Mouse (Mus musculus) stomach, embryonic 15.5 days (tissue): ENCODE measurements at regions not wholly inside any gene's neighbourhood (a gene's known extent, or its start where the extent isn't known, plus 50 kb on each side); places are given as distances from the start of the nearest gene placed in this dataset.

Source experiments
- ATAC-seq: fragments of 200-750 bp; cut with Nextera tagmentation; 2 replicates; pipeline ENCODE4 v1.8.0; 2017; ENCODE audit warnings: low read depth, moderate number of reproducible peaks, moderate TSS enrichment; ENCODE audit not compliant: insufficient read depth, low FRiP score
- H3K27ac ChIP-seq: fragments of 300-500 bp; sonication (generic); 2 replicates; pipeline ENCODE4 v1.5.1; 2015; ENCODE audit warnings: mild to moderate bottlenecking, inconsistent platforms
- H3K27me3 ChIP-seq: fragments of 300-500 bp; sonication (generic); replicated peaks from 2 replicates; pipeline ENCODE4 v1.6.1; 2015; ENCODE audit warnings: inconsistent platforms
- H3K36me3 ChIP-seq: fragments of 300-500 bp; sonication (generic); 2 replicates; pipeline ENCODE4 v1.6.1; 2015; ENCODE audit warnings: inconsistent platforms
- H3K4me1 ChIP-seq: fragments of 300-500 bp; sonication (generic); 2 replicates; pipeline ENCODE4 v1.6.1; 2015; ENCODE audit warnings: inconsistent platforms
- H3K4me2 ChIP-seq: fragments of 300-500 bp; sonication (generic); 2 replicates; pipeline ENCODE4 v1.6.1; 2015; ENCODE audit warnings: mild to moderate bottlenecking, inconsistent platforms
- H3K4me3 ChIP-seq: fragments of 300-500 bp; sonication (generic); replicated peaks from 2 replicates; pipeline ENCODE4 v1.5.1; 2015; ENCODE audit warnings: inconsistent platforms
- H3K9ac ChIP-seq: fragments of 300-500 bp; sonication (generic); 2 replicates; pipeline ENCODE4 v1.6.1; 2015; ENCODE audit warnings: inconsistent platforms
- H3K9me3 ChIP-seq: fragments of 300-500 bp; sonication (generic); 2 replicates; pipeline ENCODE4 v1.6.1; 2016; ENCODE audit warnings: inconsistent platforms
- WGBS: fragments of 180-500 bp; shearing (Covaris S2); methylation state at CpG from one replicate; pipeline ENCODE4 v1.1.7; 2015; 5-methylcytosine and 5-hydroxymethylcytosine counted together

GRCm38 (mm10) chr2:74930702-74931101, 105.1 kb downstream of the Mtx2 start:
- WGBS: 55% methylated on average over 3 of the region's 3 CpGs
- H3K27ac ChIP-seq: no peak overlapping the region
- ATAC-seq: no peak
- H3K27me3 ChIP-seq: no peaks in the 10 kb centered on the region
- H3K36me3 ChIP-seq: no peaks in the 10 kb centered on the region
- H3K4me1 ChIP-seq: no peaks in the 10 kb centered on the region
- H3K9me3 ChIP-seq: no peaks in the 10 kb centered on the region
- H3K4me2 ChIP-seq: no peak overlapping the region
- H3K9ac ChIP-seq: no peak overlapping the region
- no peak overlapping the region for H3K4me3 ChIP-seq

- no peak overlapping the region for H3K9ac ChIP-seq
- no peak overlapping the region for H3K27ac ChIP-seq
- no peaks in the 10 kb centered on the region for H3K9me3 ChIP-seq
- WGBS: 31% methylated on average over 8 of the region's 8 CpGs
- no peaks in the 10 kb centered on the region for H3K36me3 ChIP-seq
- no peak for ATAC-seq
- H3K4me2 ChIP-seq: no peak overlapping the region
- no peaks in the 10 kb centered on the region for H3K4me1 ChIP-seq
- H3K4me3 ChIP-seq: no peak overlapping the region
- H3K27me3 ChIP-seq: no peaks in the 10 kb centered on the region
These were observed 107.6 kb downstream of the Mtx2 start for GRCm38 (mm10) chr2:74933190-74933589.

GRCm38 (mm10) chr2:74933771-74934170, 108.2 kb downstream of the Mtx2 start:
- no peak overlapping the region for H3K4me2 ChIP-seq
- no peaks in the 10 kb centered on the region for H3K4me1 ChIP-seq
- no peaks in the 10 kb centered on the region for H3K9me3 ChIP-seq
- no peaks in the 10 kb centered on the region for H3K27me3 ChIP-seq
- H3K36me3 ChIP-seq: no peaks in the 10 kb centered on the region
- H3K4me3 ChIP-seq: no peak overlapping the region
- H3K27ac ChIP-seq: no peak overlapping the region
- ATAC-seq: no peak
- no peak overlapping the region for H3K9ac ChIP-seq
- 90% methylated on average over 1 of the region's 1 CpGs for WGBS

- no peak for ATAC-seq
- Histone ChIP-seq H3K4me1 (no peaks in the 10 kb centered on the region), H3K4me2 (no peak overlapping the region), H3K9me3 (no peaks in the 10 kb centered on the region), H3K27ac (no peak overlapping the region), H3K9ac (no peak overlapping the region), H3K36me3 (no peaks in the 10 kb centered on the region), H3K4me3 (no peak overlapping the region), H3K27me3 (no peaks in the 10 kb centered on the region)
- 40% methylated on average over 9 of the region's 9 CpGs for WGBS
These were observed 113.1 kb downstream of the Mtx2 start for GRCm38 (mm10) chr2:74938711-74939110.

GRCm38 (mm10) chr2:74941966-74942365, 116.4 kb downstream of the Mtx2 start:
- H3K36me3 ChIP-seq: no peaks in the 10 kb centered on the region
- no peaks in the 10 kb centered on the region for H3K4me1 ChIP-seq
- H3K4me2 ChIP-seq: no peak overlapping the region
- 92% methylated on average over 10 of the region's 10 CpGs for WGBS
- H3K9ac ChIP-seq: no peak overlapping the region
- H3K27ac ChIP-seq: no peak overlapping the region
- H3K4me3 ChIP-seq: no peak overlapping the region
- no peak for ATAC-seq
- no peaks in the 10 kb centered on the region for H3K9me3 ChIP-seq
- H3K27me3 ChIP-seq: no peaks in the 10 kb centered on the region

GRCm38 (mm10) chr2:74942611-74943198, 117.1 kb downstream of the Mtx2 start:
- Histone ChIP-seq H3K36me3 (no peaks in the 10 kb centered on the region), H3K4me3 (no peak overlapping the region), H3K4me1 (no peaks in the 10 kb centered on the region), H3K4me2 (no peak overlapping the region), H3K9me3 (no peaks in the 10 kb centered on the region), H3K27ac (no peak overlapping the region), H3K9ac (no peak overlapping the region), H3K27me3 (no peaks in the 10 kb centered on the region)
- no peak for ATAC-seq
- 36% methylated on average over 6 of the region's 6 CpGs for WGBS

GRCm38 (mm10) chr2:74945185-74945749, 119.7 kb downstream of the Mtx2 start:
- Histone ChIP-seq H3K27me3 (no peaks in the 10 kb centered on the region), H3K9me3 (no peaks in the 10 kb centered on the region), H3K4me2 (no peak overlapping the region), H3K9ac (no peak overlapping the region), H3K27ac (no peak overlapping the region), H3K36me3 (no peaks in the 10 kb centered on the region), H3K4me3 (no peak overlapping the region), H3K4me1 (no peaks in the 10 kb centered on the region)
- ATAC-seq: no peak
- WGBS: 62% methylated on average over 7 of the region's 7 CpGs

- no peak overlapping the region for H3K4me3 ChIP-seq
- no peak for ATAC-seq
- WGBS: 76% methylated on average over 12 of the region's 12 CpGs
- H3K4me1 ChIP-seq: no peaks in the 10 kb centered on the region
- H3K27ac ChIP-seq: no peak overlapping the region
- H3K9ac ChIP-seq: no peak overlapping the region
- no peak overlapping the region for H3K4me2 ChIP-seq
- H3K9me3 ChIP-seq: no peaks in the 10 kb centered on the region
- H3K36me3 ChIP-seq: no peaks in the 10 kb centered on the region
- no peaks in the 10 kb centered on the region for H3K27me3 ChIP-seq
These were observed 126.0 kb downstream of the Mtx2 start for GRCm38 (mm10) chr2:74951401-74952260.

- H3K4me3 ChIP-seq: no peak overlapping the region
- H3K27ac ChIP-seq: no peak overlapping the region
- no peaks in the 10 kb centered on the region for H3K36me3 ChIP-seq
- no peaks in the 10 kb centered on the region for H3K27me3 ChIP-seq
- ATAC-seq: no peak
- no peaks in the 10 kb centered on the region for H3K4me1 ChIP-seq
- WGBS: 65% methylated on average over 9 of the region's 9 CpGs
- H3K4me2 ChIP-seq: no peak overlapping the region
- H3K9me3 ChIP-seq: no peaks in the 10 kb centered on the region
- H3K9ac ChIP-seq: no peak overlapping the region
These were observed 128.5 kb downstream of the Mtx2 start for GRCm38 (mm10) chr2:74954101-74954500.

- H3K4me2 ChIP-seq: no peak overlapping the region
- H3K27me3 ChIP-seq: no peaks in the 10 kb centered on the region
- no peak overlapping the region for H3K4me3 ChIP-seq
- ATAC-seq: no peak
- no peak overlapping the region for H3K27ac ChIP-seq
- H3K9me3 ChIP-seq: no peaks in the 10 kb centered on the region
- H3K36me3 ChIP-seq: no peaks in the 10 kb centered on the region
- no peaks in the 10 kb centered on the region for H3K4me1 ChIP-seq
- WGBS: 83% methylated on average over 4 of the region's 4 CpGs
- H3K9ac ChIP-seq: no peak overlapping the region
These were observed 129.9 kb downstream of the Mtx2 start for GRCm38 (mm10) chr2:74955281-74956128.

GRCm38 (mm10) chr2:74956129-74956450, 130.5 kb downstream of the Mtx2 start:
- 79% methylated on average over 1 of the region's 1 CpGs for WGBS
- Histone ChIP-seq H3K4me2 (no peak overlapping the region), H3K27ac (no peak overlapping the region), H3K36me3 (no peaks in the 10 kb centered on the region), H3K4me3 (no peak overlapping the region), H3K9me3 (no peaks in the 10 kb centered on the region), H3K27me3 (0 out of 2 replicates have a peak, but pooled peaks cover under 1% of the 10 kb centered on the region), H3K4me1 (no peaks in the 10 kb centered on the region), H3K9ac (no peak overlapping the region)
- no peak for ATAC-seq

- Histone ChIP-seq H3K27me3 (peaks cover 3% of the 10 kb centered on the region; the same call in 1 of the 2 replicates), H3K4me2 (no peak overlapping the region), H3K4me3 (no peak overlapping the region), H3K27ac (no peak overlapping the region), H3K9ac (no peak overlapping the region), H3K4me1 (no peaks in the 10 kb centered on the region), H3K9me3 (no peaks in the 10 kb centered on the region), H3K36me3 (no peaks in the 10 kb centered on the region)
- WGBS: 88% methylated on average over 2 of the region's 2 CpGs
- no peak for ATAC-seq
These were observed 131.0 kb downstream of the Mtx2 start for GRCm38 (mm10) chr2:74956556-74956955.
